ENCODE assay signal across 8 mouse cellular contexts in genomic region chr3:131113029-131113428, GRCm38 (mm10). TPM values are rescaled to one million over a fixed set of nuclear protein-coding genes. Genes with fewer than 3 reads are reported as not detected.
DNase-seq lines count a peak whose midpoint lies in the region; ATAC-seq and TF ChIP-seq lines count a peak whose summit lies in the region.

No protein-coding gene starts in this region.

- ATAC-seq in liver, postnatal 0 days, result no peak
- ATAC-seq in embryonic facial prominence, embryonic 12.5 days (ENCODE audit: insufficient number of reproducible peaks, insufficient read depth, low FRiP score, low TSS enrichment), result no peak
- ATAC-seq in hindbrain, embryonic 16.5 days, result no peak

- peaks cover 15% of the 10 kb centered on the region for H3K4me1 ChIP-seq in liver, postnatal 0 days (ENCODE audit: insufficient read depth)
- peaks cover 14% of the 10 kb centered on the region for H3K4me1 ChIP-seq in embryonic facial prominence, embryonic 12.5 days
- peaks cover 24% of the 10 kb centered on the region for H3K4me1 ChIP-seq in hindbrain, embryonic 16.5 days (ENCODE audit: control insufficient read depth, insufficient read depth, low read depth, low read length)

- peak overlapping the region; percentile 55 for H3K4me3 ChIP-seq in liver, postnatal 0 days (ENCODE audit: low read depth, low read length)
- peak overlapping the region; percentile 68 for H3K4me3 ChIP-seq in embryonic facial prominence, embryonic 12.5 days
- H3K4me3 ChIP-seq in hindbrain, embryonic 16.5 days (ENCODE audit: low read length), result peak overlapping the region; percentile 51

- no peaks in the 10 kb centered on the region for H3K9me3 ChIP-seq in liver, postnatal 0 days (ENCODE audit: low read length)
- H3K9me3 ChIP-seq in embryonic facial prominence, embryonic 12.5 days, result no peaks in the 10 kb centered on the region
- no peaks in the 10 kb centered on the region for H3K9me3 ChIP-seq in hindbrain, embryonic 16.5 days (ENCODE audit: control insufficient read depth, low read length)

- TF ChIP-seq CTCF in liver, postnatal 0 days (IDR thresholded peaks at IDR 0.05; ENCODE audit: low read depth), result no peak

- no peak for DNase-seq in liver, postnatal 0 days
- no peak for DNase-seq in liver
- DNase-seq in splenic B cell, adult 2 months (ENCODE audit: low read depth, low spot score), result peak; percentile 47
- no peak for DNase-seq in cerebellum, adult 8-10 months
- DNase-seq in cerebellum, adult 9-11 months, result no peak
- no peak for DNase-seq in gastrocnemius, postnatal 4 days (ENCODE audit: low spot score in 2 of 2)

- H3K27ac ChIP-seq in liver, postnatal 0 days (ENCODE audit: low read depth), result no peak overlapping the region
- H3K27ac ChIP-seq in embryonic facial prominence, embryonic 12.5 days, result no peak overlapping the region
- H3K27ac ChIP-seq in hindbrain, embryonic 16.5 days (ENCODE audit: low read depth, low read length), result no peak overlapping the region

- TF ChIP-seq EP300 in liver, postnatal 0 days (IDR thresholded peaks at IDR 0.05; ENCODE audit: low read depth), result no peak

- H3K27me3 ChIP-seq in liver, postnatal 0 days (ENCODE audit: insufficient read depth, low read length), result peaks cover 71% of the 10 kb centered on the region
- peaks cover 13% of the 10 kb centered on the region for H3K27me3 ChIP-seq in embryonic facial prominence, embryonic 12.5 days
- peaks cover 9% of the 10 kb centered on the region for H3K27me3 ChIP-seq in hindbrain, embryonic 16.5 days (replicated peaks; ENCODE audit: control insufficient read depth, insufficient read depth, low read length)
- no peaks in the 10 kb centered on the region; the same call in 1 of the 2 replicates for H3K27me3 ChIP-seq in splenic B cell, adult 2 months (ENCODE audit: control insufficient read depth, insufficient read depth, low read length, poor library complexity, severe bottlenecking)

- 6% methylated on average over 13 of the region's 13 CpGs for WGBS in liver, postnatal 0 days (ENCODE audit: insufficient replicate concordance)
- WGBS in embryonic facial prominence, embryonic 12.5 days, result 2% methylated on average over 13 of the region's 13 CpGs
- 5% methylated on average over 13 of the region's 13 CpGs for WGBS in hindbrain, embryonic 16.5 days

- peak overlapping the region; percentile 76; the same call in 1 of the 2 replicates for H3K4me2 ChIP-seq in liver, postnatal 0 days (ENCODE audit: low read depth, low read length)
- peak overlapping the region; percentile 80 for H3K4me2 ChIP-seq in embryonic facial prominence, embryonic 12.5 days (replicated peaks)
- peak overlapping the region; percentile 80 for H3K4me2 ChIP-seq in hindbrain, embryonic 16.5 days (ENCODE audit: low read length)

- no peaks in the 10 kb centered on the region for H3K36me3 ChIP-seq in liver, postnatal 0 days (replicated peaks; ENCODE audit: insufficient read depth, low read length)
- peaks cover 7% of the 10 kb centered on the region; the same call in 1 of the 2 replicates for H3K36me3 ChIP-seq in embryonic facial prominence, embryonic 12.5 days
- H3K36me3 ChIP-seq in hindbrain, embryonic 16.5 days (ENCODE audit: control insufficient read depth, insufficient read depth, low read length), result no peaks in the 10 kb centered on the region
- H3K36me3 ChIP-seq in splenic B cell, adult 2 months (ENCODE audit: control insufficient read depth, insufficient read depth, low read length, poor library complexity, severe bottlenecking), result peaks cover 3% of the 10 kb centered on the region; the same call in 1 of the 2 replicates

- no peak overlapping the region for H3K9ac ChIP-seq in liver, postnatal 0 days (replicated peaks)
- H3K9ac ChIP-seq in embryonic facial prominence, embryonic 12.5 days, result peak overlapping the region; percentile 82
- no peak overlapping the region for H3K9ac ChIP-seq in hindbrain, embryonic 16.5 days (ENCODE audit: low read depth, low read length)

RNA-seq across cellular contexts. Expression of gene Lef1, which starts 2.8 kb away (rescaled TPM):
- 2.0 and 2.2 TPM in 2 replicates for polyA plus RNA-seq in liver, postnatal 0 days (2015; fragmentation: Nextera tagmentation; extraction: Ambion mirVana)
- polyA plus RNA-seq in embryonic facial prominence, embryonic 12.5 days (2016; fragmentation: Nextera tagmentation; extraction: Ambion mirVana), result 107 TPM in 2 replicates
- polyA plus RNA-seq in hindbrain, embryonic 16.5 days (2015; fragmentation: Nextera tagmentation; extraction: Ambion mirVana), result 8.0 and 13.0 TPM in 2 replicates
- 1 to 10 TPM; 1.1 to 2.0 TPM for total RNA-seq in gastrocnemius, postnatal 4 days (2021)
